Mouse (Mus musculus) spleen, adult 2 months (tissue): Measurements from ENCODE around the gene Lamp3.
"Not testable (repeated sequence)": the region's sequence is repeated elsewhere in the genome, so short reads cannot be mapped to it uniquely, and the experiment has no call there.

Source experiments
- CTCF ChIP-seq: fragments of 200-500 bp; IDR thresholded peaks from 2 replicates; pipeline ENCODE4 v1.5.1; 2011; ENCODE audit warnings: mild to moderate bottlenecking, inconsistent platforms; ENCODE audit not compliant: insufficient read depth, insufficient read length, insufficient replicate concordance; ENCODE audit errors: extremely low read depth
- POLR2A ChIP-seq: fragments of 200-500 bp; IDR thresholded peaks from 2 replicates; pipeline ENCODE4 v1.6.1; 2011; ENCODE audit warnings: low read depth, low read length, inconsistent platforms

GRCm38 (mm10) chr16:19724139-19724538 lies 18.0 kb upstream of the Lamp3 start:
- not testable (repeated sequence) for TF ChIP-seq CTCF, POLR2A
